Mouse (Mus musculus): ENCODE measurements at regions not wholly inside any gene's neighbourhood (a gene's known extent, or its start where the extent isn't known, plus 50 kb on each side); places are given as distances from the start of the nearest gene placed in this dataset.
A peak's percentile ranks its signal among the peaks of the same experiment; 100 is the strongest.

GRCm38 (mm10) chr14:109266521-109266920, 352.6 kb upstream of the Slitrk1 start:
- DNase-seq = no peak

- DNase-seq = no peak
Measured at GRCm38 (mm10) chr14:109261990-109262389, 348.0 kb upstream of the Slitrk1 start.

DNA sequence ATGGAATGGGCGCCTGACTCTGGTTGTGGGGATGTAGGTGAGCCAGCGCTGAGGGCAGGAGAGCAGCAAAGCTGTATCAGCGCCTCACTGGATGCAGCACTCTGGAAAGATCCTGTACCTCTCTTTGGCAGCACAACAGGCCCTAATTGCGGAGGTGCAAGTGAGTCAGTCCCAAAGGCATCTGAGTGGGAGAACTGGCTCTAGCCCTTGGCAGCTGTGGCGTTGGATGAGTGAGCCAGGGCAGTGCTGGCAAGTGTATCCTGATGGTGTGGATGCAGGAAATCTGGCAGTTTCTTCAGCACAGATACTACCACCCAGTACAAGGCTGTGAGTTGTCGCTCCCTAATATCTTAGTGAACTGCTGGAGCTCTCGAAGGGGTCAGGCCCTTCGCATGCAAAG, 300.9 kb upstream of the Slitrk1 start:
- peak; percentile 9 for DNase-seq

- no peak for DNase-seq
Measured at GRCm38 (mm10) chr14:109180029-109180585, 266.1 kb upstream of the Slitrk1 start.

GRCm38 (mm10) chr14:109176602-109177179, 262.7 kb upstream of the Slitrk1 start:
- DNase-seq = no peak

DNA sequence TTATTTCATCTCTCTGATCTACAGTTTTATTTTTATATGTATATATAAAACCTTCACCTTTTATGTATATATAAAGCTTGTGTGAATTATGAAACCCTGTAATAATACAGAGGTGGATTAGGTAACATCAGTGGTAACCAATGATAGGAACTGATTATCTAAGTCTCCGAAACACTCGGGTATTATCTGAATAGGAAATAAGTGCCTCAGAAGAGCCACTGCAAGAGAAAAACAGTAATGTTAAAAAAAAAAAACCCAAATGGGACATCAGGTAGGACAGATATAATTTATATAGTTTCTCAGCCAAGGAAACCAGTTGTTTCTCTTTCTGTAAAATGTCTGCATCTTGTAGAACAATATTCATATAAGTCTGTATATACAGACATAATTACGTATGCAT, 261.9 kb upstream of the Slitrk1 start:
- no peak for DNase-seq

Data from heart, postnatal 4 days (tissue).